Mouse (Mus musculus) heart, postnatal 0 days (tissue): ENCODE measurements around the gene Jun.

Experiments used
- CTCF ChIP-seq: IDR thresholded peaks from 2 replicates; pipeline ENCODE4 v1.5.1; 2016; ENCODE audit warnings: antibody characterized with exemption, control low read depth, low read depth
- EP300 ChIP-seq: IDR thresholded peaks from 2 replicates; pipeline ENCODE4 v1.6.1; 2016; ENCODE audit warnings: antibody characterized with exemption, low read depth

GRCm38 (mm10) chr4:95062873-95063272 lies 10.9 kb upstream of the Jun start:
- no peak for TF ChIP-seq EP300
- TF ChIP-seq CTCF: no peak
